Mouse (Mus musculus) activated CD4-positive, CD25-positive, alpha-beta regulatory T cell, adult 4 months (primary cell): ENCODE results near the gene Dpp6. TPM values are rescaled to one million over a fixed set of nuclear protein-coding genes. Genes with fewer than 3 reads are reported as not detected.

Experiments
- ATAC-seq: one replicate; pipeline ENCODE4 v1.8.0; 2017
- polyA plus RNA-seq, 2 experiments: library from polyadenylated mRNA; unstranded; fragments of 100-300 nt; shearing (Covaris generic); gene quantifications; one replicate each; pipeline ENCODE4 v1.2.1; 2017

The Dpp6 gene
- polyA plus RNA-seq, 2 experiments from 2014 or later, result 0.63 TPM; not detected in 1

DNA sequence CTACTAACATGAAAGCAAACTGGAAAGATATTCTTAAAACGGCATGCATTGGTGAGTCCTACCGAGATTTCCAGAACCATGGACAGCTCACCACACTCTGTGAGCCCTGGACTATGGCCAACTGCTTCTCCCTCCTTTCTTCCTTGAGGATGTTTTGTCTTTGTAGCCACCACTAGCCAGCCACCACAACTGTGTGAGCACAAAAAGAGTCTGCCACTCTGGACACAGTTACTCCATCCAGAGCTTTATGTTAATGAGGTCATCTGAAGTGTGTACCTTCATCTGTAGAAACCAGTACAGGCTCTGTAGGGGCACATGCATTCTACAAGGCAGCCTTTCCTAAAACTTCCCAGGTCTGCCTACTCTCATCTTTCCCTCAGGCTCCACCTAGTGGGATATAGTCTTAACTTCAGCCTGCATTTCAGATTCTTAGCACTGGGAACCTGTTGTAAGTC, 727.8 kb downstream of the Dpp6 start:
- no peak for ATAC-seq

DNA sequence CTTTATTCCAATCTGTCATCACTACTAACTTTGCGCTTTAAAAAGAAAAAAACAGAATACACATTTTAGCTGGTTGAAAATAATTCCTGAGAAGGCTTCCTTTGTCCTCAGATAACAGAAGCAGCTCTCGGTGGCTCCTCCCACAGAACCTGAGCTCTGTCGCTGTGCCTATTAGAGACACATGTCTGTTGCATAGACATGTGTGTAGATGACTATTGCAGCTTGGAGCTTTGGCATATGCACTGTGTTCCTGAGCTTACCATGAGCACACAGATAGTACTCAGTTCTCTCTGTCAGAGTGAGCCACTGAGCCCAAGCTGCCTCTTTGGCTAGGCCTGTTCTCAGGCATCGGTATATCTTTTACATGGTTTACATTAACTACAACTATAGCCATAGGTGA, 732.3 kb downstream of the Dpp6 start:
- ATAC-seq, result no peak

DNA sequence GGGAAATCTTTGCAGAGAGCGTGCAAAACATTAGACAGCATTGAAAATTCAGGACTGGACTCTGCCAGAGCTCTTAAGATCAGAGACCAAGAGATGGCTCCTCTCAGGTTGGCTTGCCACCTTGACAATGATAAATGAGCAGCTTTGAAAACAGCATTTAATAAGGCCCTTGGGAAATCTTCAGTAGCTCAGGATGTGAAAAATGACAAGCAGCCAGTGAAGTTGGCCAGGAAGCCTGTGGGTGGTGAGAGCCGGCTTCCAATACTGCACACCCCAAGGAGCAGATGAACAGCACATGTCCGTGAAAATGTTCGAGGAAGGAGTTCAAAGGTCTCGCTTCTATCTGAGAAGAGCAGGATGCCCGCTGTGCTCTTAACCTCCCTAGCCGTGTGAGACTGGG, 748.7 kb downstream of the Dpp6 start:
- ATAC-seq, result no peak

DNA sequence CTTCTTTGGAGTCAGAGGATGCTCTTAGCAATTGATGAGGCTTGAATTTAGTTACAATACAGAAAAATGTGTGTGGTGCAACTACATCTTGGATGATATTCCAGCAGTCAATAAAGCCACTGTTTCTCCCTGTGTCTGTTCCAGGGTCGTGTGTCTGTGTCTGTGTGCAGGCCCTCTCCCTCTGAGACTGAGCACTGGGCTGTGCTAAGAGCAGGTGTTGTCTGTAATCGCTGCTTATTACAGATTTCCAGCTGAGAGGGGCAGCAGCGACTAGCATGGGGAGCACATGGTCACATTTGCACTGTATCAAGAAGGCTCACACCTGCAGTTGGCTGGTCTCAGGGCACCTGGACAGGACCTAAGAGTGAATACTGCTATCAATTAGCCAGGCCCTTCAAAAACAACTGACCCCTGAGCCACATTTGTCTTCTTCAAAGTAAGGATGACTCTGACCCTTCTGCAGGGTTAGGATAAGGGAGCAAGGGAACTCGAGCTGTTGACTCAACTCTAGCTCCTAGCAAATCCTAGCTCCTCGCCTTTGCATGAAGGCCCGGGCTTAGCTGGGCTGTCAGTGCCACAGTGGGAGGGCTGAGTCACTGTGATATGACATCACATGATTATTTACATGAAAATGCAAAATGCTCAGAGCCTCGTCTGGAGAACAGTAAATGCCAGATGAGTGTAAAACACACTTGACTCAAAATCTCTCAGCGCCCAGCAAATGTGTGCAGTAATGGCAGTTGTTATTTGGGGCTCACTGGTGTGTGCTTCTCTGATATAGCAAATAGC, 771.2 kb downstream of the Dpp6 start:
- no peak for ATAC-seq

DNA sequence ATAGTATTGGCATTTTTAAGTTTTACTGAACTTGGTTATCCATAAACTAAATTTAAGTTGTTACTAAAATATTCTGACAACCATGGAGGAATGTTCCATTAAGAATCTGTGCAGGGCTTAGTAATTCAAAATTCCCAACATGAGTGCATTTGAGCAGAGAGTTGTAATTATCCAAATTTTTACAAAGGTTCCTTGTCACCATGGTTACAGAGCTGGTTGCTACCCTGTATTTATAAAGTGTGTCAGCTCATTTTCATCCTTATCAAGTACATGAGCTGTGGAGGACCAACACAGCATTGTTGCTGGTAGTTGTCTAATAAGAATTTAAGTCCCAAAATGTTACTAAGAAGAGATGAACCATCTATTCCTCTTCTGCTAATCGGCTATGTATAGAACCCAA, 787.1 kb downstream of the Dpp6 start:
- ATAC-seq, result no peak

DNA sequence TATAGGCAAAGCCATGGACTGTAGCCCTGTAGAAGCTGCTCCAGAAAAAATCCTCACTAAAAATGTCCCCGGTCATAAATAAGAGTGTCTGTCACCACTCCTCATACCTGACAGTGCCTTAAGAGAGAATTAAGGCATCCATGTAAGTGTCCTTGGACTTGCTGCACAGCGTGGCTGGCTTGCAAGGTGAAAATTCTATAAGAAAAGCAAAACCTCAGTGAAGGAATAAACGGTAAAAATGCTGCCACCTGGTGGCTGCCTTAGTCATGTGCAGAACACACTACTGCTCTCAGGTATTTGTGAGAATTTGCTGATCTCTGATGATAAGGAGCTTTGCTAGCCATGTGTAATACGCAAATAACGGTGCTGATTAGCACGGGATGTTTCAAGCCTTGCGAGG, 798.8 kb downstream of the Dpp6 start:
- no peak for ATAC-seq

DNA sequence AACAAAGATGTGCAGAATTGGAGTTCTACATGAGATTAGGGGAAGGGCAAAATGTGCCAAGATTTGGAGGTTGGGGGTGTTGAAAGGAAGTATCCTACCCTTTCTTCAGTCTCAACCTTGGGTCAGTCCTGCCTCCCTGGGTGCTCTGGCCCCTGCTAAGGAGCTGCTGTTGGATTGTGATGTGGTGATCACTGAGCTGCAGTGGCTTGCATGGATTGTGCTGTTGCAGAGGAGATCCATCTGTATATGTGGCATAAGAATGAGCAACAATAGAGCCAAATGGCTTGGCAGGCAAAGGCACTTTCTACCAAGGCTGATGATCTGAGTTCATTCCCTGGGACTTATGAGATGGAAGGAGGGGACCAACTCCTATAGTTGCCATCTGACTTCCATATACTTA, 804.8 kb downstream of the Dpp6 start:
- no peak for ATAC-seq

DNA sequence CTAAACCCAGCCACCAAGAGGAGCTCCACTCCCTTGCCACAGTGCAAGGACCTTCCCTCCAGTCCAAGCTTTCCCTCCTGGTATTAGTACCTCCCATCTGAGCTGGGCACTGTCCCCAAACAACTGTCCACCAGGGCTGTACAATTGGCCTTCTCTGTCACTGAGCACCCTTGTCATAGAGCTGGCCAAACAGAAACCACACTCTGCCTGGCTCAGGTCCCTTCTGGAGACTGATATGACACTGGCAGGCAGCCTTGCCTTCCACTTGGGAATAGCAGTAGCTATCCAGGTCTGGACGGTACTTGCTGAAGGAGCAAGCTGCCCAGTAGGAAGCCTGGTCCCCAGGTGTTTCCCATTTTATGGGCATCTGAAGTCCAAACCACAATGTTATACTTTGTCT, 806.9 kb downstream of the Dpp6 start:
- ATAC-seq, result no peak

DNA sequence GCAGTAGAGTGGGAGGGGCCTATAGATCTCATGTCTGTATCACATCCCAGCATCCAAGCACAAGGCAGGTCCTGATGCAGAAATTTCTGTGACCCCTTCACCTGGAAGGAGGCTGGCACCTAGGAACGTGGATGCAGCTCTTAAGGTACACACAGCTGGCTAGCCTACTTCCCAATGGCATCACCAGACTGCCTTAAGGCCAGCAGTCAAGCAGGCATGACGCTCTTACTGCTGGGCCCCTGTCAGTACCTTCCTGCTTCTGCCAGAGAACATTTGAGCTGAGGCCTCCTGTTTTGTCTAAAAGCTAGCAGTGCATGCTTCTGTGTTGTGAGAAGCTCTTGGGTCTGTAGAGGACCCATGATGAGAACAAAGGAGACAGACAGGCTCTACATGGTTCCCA, 815.1 kb downstream of the Dpp6 start:
- no peak for ATAC-seq

DNA sequence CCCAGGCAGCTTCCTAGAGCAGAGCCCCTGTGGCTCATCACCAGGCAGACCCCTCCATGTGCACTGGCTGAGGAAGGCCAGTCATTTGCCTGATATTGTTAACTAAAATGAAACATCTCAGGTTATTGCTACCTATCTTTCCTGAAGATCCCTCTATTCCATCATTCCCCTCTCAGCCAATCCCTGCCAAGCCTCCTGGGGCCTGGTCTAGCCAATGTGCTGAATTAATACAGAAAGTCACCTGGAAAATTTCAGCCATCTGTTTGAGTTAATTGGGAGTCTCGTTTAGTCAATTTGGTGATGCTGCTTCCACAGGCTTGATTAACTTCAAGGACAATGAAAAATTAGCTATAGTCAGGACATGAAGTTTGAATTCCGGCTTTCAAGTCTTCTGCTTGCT, 818.9 kb downstream of the Dpp6 start:
- ATAC-seq, result no peak

DNA sequence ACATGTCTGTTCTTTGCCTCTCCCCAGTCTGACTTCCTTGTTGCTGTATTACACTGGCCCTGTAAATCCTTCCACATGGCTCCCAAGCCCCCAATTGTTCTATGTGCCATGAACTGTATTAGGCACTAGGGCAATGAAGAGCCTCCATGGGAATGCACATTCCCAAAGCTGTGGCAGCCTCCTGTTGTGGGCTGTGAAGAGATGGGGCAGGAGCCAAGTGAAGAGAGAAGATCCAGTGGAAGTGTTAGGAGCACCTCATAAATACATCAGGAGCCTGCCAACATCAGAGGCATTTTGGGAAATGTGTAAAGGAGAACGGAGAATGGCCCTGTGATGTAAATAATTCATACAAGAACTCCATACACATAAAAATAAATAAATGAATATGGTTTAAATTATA, 824.9 kb downstream of the Dpp6 start:
- no peak for ATAC-seq

DNA sequence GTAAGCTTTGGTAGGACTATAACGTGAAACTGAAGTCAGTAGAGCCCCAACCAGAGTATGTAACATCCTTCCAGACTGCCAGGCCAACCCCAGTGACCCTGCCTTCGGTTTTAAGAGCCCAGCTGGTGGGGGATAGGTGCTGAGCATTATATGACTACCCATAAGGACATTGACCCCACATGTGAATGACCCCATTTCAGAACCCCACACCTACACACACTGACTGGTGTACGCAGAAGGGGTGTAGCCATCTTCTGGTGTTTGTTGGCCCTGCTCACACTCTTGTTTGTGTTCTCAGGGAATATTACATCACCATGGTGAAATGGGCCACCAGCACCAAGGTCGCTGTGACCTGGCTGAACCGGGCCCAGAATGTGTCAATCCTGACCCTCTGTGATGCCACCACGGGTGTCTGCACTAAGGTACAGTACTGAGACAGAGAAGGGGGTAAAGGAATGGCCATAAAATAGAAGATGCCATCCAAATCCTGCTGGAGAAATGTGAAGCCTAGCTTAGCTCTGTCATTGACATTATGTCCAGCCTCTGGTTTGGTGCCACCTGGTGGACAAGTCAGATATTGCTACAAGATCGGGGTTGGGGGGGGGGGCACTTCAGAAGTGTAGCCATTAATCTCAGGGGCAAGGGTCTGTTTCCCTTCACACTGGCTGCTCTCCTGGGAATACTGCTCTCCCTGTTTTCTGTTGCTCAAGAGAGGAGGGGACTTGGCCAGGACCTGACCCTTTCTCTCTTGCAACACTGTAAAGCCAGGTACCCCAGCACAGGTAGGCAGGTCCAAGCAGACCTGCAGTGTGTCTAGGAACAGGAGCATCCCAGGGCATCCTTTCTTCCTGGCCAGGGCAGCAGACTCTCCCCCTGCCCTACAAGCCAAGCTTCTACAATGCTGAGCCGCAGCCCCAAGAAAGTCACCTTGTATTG, 835.1 kb downstream of the Dpp6 start:
- ATAC-seq, result no peak

DNA sequence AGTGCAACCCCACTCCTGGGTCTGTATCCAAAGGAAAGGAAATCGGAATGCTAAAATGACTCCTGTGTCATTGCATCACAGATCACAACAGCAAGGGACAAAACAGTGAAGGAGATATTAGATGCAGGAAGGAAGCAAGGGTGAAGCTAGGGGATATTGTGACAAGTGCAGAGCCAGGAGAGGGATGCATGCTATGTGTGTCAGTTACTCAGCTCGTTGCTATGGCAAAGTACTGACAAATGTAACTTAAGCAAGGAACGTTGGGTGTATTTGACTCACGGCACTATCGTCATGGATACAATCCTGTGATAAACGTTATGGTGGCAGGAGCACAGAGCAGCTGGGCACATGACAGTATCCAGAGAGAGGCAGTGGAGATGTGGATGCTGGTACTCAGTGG, 839.1 kb downstream of the Dpp6 start:
- ATAC-seq, result no peak

DNA sequence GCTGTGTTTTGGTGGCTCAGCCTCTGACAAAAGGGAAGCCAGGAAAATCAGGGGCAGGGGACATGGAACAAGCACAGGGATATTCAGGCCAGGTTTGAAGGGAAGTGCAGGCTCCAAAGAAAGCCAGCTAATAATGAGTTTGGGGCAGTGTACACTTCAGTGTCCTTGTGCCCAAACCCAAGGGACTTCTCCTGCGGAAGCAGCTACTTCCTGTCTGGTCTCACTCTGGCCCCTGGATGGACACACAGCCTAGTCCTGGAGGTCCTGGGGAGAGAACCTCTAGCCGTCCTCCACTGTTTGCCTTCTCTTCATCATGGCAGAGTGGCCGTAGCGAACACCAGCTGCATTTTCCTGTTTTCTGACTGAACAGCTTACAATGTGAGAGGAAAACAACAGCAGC, 840.7 kb downstream of the Dpp6 start:
- no peak for ATAC-seq

DNA sequence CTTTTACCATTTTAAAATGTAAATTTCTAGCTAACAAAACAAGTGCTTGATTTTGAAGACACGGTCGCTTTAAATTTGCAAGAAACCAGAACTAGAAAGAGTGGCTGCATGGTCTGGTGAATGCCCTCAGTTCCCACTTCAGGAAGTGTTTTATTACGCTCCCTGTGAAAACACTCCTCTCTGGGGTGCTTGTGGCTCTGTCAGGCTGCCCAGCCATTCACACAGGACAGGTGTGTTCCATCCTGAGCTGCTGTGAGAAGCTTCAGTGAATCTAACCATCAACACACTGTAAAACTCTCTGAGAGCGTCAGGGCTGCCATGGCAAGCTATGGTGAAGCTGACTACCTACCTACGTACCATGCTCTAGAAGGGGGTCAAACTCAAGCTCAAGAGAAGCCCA, 841.2 kb downstream of the Dpp6 start:
- ATAC-seq, result no peak

DNA sequence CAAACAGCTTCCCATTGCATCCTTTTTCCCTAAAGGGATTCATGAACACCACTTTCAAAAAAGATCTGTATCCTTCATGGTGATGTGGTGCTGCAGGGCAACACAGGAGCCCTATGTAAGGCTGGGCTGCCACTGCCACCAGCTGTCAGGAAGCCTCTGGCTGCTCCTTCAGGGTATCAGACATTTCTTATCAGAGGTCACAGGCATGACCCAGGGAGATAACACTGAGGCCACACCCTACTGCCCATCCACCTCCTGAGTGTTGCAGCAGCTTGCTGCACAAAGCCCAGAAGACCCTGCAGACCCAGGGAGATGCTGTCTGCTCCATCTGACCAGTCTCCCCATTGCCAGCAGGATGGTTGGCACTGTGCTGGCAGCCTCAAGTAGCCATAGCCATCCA, 841.6 kb downstream of the Dpp6 start:
- no peak for ATAC-seq

DNA sequence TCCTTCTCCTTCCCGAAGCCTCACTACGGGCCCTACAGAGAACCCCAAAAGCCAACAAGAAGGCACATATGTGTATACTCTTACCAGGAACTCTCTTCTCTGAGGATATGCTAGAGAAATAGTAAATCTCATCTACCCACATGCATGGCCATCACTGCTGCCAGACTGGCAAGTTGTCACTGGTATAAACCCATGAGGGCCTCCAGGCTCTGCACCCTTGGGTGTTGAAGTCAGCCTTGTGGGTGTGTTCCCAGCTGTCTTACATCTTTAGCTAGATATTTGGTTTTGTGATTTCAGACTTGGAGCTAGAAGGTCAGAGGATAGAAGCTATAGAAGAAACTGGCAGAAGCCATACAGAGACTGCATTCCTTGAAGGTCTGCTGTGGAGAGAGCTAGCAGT, 842.0 kb downstream of the Dpp6 start:
- ATAC-seq, result no peak

DNA sequence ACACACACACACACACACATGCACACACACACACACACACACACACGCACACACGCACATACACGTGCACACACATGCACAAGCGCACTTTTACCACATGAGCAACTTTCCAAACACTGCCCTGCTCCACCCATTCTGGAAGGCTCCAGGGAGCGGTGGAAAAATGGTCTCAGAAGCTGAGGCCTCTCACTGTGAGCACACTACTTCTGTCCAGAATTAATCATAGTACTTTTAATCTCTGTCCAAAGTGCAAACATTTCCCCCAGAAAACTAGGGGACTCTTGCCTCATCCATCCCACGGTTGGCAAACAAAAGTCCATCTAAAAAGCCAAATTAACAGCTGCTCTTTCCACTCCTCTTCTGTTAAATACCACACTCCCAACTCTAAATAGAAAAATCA, 842.8 kb downstream of the Dpp6 start:
- no peak for ATAC-seq

DNA sequence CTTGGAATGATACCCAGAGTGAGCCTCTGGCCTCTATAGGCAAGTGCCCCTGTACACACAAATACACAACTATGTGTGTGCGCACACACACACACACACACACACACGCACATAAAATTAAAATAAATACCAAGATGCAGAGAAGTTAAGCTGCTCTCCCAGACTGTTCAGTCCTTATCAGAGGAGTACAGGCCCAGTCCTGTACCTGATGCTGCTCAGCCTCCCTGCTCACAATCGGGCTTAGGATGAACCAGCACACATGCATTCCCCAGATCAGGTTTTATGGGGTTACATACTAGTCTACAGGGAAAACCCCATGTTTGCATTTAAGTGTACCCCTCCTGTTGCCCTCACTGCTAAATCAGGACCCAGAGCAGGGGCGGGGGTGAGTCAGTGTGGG, 847.1 kb downstream of the Dpp6 start:
- ATAC-seq, result no peak

DNA sequence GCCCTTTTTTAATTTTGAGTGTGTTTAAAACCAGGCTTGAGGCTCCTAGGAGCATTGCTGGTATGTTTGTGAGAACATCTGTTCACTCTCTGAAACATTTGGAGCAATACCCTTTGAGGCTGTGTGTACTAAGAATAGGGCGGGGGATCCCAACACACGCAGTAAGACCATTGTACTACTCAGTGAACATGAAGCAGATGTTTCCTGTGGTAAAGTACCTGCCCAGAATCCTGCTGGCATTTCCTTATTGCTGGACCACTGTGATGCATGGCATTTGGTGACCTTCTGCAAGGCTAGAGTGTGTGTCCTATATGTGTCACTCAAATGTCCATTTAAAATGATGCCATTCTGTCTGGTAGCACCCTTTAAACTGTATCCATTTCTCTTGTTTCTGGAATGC, 854.5 kb downstream of the Dpp6 start:
- ATAC-seq, result no peak

DNA sequence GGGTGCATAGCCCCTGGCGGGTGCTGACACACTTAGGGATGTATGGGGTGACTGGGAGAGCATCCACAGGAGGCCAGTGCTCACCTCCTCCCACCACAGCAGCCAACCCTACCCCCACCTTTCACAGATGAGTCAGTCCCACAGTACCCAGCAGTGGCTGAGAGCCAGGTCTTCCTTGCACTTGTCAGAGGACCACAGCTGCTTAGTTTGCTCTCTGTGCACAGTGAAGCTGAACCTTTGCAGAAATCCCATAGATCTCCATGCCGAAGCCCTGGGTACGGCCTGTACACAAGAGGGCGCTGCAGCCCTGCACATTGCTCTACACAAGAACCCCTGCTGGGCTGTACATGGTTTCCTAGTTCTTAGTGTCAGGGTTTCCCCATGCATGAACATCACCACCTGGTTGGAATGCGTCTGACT, 860.3 kb downstream of the Dpp6 start:
- ATAC-seq, result no peak

DNA sequence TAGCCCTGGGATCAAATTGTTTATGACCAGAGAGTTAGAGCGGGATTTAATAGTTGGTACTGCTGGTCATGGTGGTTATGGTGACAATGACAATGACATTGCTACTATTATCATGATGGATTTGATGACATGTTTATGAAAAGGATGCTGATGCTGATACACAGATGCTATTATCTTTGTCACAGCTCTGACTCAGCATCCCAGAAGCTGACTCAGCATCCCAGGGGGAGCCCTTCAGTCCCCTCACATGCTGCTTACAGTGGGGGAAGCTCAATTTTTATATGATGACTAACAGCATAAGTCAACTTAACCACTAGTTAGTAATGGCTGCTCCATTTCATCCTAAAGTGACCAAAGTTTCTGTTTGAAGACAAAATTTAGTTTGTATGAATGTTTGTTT, 862.1 kb downstream of the Dpp6 start:
- ATAC-seq, result no peak

DNA sequence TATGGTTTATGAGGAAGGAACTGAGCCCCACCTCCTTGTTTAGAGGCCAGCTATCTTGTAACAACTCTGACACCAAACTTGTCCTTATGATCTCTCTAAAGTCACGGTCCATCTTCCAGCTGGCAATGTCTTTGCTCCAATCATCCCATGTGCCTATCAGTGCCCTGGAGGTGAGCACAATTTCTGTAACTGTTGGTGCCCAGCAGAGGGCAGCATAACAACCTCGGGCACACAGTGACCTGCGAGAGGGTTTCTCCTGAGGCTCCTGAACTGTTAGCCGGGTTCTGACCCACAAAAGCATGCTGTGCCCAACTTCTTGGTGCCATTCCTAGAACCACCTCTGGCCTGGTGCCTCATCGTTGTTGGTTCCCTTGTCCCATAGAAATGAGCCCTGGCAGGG, 863.5 kb downstream of the Dpp6 start:
- no peak for ATAC-seq

DNA sequence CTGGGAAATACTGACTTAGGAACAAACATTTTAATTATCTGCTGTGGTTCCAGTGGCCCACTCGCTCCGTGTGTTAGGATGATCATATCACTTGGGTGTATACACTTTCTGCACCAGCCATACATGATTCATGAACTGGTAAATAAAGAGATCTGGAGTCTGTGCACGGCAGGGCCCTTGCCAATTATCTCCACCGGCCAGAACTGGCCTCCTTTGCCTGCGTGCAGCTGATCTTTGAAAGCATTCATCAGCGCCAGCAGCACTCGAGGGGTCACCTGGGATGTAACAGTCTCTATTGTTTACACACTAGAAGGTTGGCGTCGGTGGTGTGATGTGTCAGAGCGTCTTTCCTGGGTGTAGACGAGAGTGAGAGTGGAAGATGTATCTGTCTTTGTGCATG, 868.2 kb downstream of the Dpp6 start:
- ATAC-seq, result no peak
